Mouse (Mus musculus): ENCODE data around the gene Tmem260.

Tmem260 gene

GRCm38 (mm10) chr14:48481591-48481990 is 35.7 kb downstream of the Tmem260 start:
- DNase-seq (ENCODE audit: low spot score) = no peak

DNA sequence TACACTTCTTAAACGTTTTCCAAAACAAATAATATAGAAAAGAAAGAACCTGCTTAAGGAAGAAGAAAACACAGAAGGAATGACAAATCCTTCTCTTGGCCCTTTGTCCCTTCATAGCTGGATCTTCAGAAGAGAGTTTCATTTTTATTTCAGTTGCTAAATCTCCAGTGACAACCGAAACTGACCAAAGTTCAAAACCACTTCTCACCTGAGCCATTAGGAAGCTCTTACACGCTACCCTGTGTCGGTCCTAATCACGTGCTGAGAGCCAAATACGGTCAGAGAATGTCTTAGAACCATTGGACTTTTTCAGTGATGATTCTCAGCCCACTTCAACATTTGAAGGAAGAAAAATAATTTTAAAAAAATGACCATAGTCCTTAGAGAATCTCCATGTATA is 36.8 kb downstream of the Tmem260 start:
- DNase-seq (ENCODE audit: low spot score) = no peak

- DNase-seq (ENCODE audit: low spot score) = peak; percentile 17
Measured at GRCm38 (mm10) chr14:48493896-48494295, 48.0 kb downstream of the Tmem260 start.

DNA sequence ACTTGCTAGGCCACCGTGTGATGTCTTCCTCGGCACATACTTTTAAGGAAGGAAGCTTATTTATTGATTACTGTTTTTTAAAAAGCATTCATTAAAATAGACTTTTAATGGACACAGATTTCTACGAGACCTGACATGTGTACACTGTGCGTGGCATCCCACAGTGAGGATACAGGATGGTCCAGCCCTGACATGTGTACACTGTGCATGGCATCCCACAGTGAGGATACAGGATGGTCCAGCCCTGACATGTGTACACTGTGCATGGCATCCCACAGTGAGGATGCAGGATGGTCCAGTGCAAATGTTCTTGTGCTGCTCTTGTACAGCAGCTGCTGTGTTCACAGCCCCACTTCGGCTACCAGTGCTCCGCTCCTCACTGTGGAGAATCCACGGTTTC is 56.6 kb downstream of the Tmem260 start:
- no peak for DNase-seq (ENCODE audit: low spot score)

DNA sequence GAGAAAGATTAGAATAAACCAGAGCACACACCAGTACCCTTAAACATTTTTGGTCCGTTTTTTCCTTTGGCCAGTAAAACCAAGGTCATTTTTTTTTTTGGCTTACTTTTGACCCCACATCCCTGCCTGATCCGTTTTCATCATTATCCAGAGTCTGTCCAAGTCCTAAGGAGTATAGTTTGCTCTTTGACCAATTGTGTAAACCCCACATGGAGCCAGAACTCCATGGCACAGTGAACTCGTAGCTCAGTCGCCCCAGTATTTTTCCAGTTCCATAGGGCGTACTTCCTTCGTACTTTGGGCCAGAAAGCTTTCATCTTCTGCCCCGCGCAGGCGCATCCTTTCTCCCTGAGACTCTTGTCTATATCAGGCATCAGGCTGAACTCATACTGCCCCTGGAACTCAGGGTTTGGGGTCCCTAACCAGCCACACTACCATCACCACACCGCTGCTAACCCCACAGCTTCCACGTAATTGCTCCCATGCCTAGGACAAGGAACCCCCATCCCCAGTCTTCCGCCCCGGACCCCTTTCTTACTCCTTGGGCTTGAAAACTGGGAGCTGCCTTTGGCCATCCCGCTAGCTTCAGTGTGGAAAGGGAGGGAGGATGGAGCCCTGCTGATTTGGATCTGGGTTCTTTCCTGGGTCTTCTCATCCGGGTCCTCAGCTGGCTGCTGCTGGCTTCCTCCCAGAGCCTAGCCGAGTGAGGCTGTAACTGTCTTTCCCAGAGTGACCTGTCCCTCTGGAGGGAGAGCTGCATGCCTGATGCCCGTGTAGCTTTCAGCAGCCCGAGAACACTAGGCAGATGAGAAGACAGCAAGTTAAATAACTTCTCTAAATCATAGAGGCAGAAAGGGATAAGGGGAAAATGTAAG is 58.0 kb downstream of the Tmem260 start:
- no peak for DNase-seq (ENCODE audit: low spot score)

DNA sequence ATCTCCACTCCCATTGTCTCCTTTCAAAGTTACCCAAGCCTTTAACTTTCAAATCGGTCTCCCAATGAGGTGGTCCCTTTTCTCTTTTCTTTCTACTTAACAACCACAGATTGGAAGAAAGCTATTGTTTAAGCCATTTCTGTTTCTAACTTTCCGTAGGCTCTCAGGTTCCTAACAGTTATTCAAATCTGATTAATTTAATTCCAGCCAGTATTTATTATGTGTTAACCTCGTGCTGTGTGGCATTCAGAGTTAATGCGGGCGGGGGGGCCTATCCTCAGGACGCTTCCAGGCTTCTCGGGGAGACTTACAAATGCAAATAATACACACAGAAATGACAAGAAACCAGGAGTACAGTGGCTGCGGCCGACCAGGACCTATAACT is 58.6 kb downstream of the Tmem260 start:
- no peak for DNase-seq (ENCODE audit: low spot score)

DNA sequence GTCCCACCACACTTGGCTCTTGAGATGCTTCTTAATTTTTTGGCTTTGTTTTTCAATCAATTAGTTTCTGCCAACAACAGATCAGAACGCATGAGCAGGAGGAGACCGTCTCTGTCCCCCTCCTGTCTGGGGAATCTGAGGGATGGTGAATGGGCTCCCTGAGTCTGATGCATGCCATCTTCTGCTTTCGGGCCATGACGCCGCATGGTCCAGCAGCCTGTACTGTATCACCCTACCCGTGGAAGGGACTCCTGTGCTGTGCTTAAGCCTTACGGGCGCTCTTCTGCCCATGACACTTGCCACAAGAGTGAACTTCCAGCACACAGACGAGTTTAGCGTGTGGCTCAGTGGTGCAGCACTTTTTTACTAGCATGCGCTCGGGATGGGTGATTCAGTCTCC is 59.7 kb downstream of the Tmem260 start:
- no peak for DNase-seq (ENCODE audit: low spot score)

DNA sequence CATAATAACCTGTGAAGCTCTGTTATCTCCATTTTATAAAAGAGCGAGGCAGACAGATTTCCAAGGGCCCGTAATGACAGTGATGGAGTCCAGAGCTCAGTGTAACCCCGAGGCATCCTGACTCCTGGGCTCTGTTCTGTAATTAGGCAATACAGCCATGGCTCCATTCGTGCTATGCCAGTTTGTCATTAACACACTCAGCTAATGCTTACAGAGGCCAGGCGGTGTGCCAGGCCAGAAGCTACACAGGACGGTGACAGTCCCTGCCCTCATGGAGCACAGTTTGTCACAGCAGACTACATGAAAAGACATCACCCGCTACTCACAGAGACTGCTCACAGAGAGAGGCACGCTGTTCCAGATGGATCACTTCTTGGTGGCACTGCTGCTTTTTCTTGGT is 61.5 kb downstream of the Tmem260 start:
- DNase-seq (ENCODE audit: low spot score) = no peak

- DNase-seq (ENCODE audit: low spot score) = no peak
Measured at GRCm38 (mm10) chr14:48509131-48509530, 63.2 kb downstream of the Tmem260 start.

GRCm38 (mm10) chr14:48513098-48513823 is 67.3 kb downstream of the Tmem260 start:
- no peak for DNase-seq (ENCODE audit: low spot score)

DNA sequence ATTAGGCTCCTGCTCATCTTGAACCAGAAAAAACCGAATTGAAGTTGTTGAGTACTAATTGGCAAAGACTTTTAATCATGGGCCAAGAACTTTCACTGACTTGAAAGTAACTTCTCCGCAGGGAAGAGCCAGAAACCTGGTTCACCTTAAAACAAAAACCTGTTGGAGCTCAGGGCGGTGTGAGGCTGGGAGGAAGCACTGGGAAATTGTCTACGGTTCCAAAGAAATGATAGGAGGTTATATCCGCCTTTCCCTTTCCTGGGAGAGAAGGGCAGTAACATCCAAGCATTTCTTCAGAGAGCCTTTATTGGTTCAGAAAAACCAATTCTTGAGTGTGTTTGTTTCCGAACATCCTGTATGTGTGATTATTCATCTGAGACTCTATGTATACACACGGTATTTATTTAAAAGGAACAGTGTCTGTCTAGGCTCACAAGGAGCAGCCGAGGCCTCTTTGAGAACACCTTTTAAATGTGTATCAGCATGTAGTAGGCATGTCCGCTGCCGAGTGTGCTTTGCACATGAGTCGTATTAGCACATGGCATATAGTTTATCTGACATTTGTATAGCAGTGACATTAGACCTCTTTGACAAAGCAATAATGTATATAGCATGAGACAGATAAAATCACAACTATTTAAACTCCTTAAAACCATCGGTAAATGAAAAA is 68.0 kb downstream of the Tmem260 start:
- no peak for DNase-seq (ENCODE audit: low spot score)

GRCm38 (mm10) chr14:48514620-48515019 is 68.7 kb downstream of the Tmem260 start:
- DNase-seq (ENCODE audit: low spot score) = no peak

DNA sequence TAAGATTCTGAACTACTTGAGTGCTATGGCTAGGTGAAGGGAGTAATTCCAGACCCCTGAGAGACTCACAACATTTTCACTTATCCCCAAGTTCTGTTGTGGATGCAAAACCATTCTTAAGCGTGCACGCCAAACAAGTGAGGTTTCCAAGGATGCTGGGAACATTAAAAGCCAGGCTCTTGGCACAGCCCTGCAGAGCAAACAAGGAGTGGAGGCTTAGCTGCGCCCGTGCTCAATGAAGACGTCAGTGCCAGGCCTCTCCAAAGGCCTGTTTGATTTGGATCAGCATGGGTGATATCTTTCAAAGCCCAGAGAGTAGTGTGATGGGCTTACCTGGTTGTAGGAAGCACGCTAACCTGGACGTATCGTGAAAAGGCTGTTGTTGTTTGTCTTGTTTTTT is 69.6 kb downstream of the Tmem260 start:
- no peak for DNase-seq (ENCODE audit: low spot score)

- DNase-seq (ENCODE audit: low spot score) = no peak
Measured at GRCm38 (mm10) chr14:48523361-48523760, 77.4 kb downstream of the Tmem260 start.

GRCm38 (mm10) chr14:48524135-48524534 is 78.2 kb downstream of the Tmem260 start:
- DNase-seq (ENCODE audit: low spot score) = no peak

DNA sequence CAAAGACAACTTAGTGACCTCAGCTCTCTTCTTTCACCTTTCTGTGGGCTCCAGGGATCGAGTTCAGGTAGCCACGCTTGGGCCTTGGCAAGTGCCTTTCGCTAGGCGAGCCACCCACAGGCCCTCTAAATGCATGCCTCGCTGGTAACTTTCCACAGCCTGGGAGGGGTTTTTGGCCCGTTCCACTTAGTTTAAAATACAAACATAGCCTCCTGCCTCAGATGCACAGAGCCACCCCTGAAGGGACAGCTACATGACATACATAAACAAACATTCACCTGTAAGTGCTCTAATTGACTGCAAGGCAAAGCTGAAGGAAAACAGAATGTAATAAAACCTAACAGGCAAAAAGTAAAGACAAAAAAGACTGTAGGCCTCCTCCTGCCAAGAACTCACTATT is 79.1 kb downstream of the Tmem260 start:
- DNase-seq (ENCODE audit: low spot score) = no peak

- no peak for DNase-seq (ENCODE audit: low spot score)
Measured at GRCm38 (mm10) chr14:48530629-48531028, 84.7 kb downstream of the Tmem260 start.

DNA sequence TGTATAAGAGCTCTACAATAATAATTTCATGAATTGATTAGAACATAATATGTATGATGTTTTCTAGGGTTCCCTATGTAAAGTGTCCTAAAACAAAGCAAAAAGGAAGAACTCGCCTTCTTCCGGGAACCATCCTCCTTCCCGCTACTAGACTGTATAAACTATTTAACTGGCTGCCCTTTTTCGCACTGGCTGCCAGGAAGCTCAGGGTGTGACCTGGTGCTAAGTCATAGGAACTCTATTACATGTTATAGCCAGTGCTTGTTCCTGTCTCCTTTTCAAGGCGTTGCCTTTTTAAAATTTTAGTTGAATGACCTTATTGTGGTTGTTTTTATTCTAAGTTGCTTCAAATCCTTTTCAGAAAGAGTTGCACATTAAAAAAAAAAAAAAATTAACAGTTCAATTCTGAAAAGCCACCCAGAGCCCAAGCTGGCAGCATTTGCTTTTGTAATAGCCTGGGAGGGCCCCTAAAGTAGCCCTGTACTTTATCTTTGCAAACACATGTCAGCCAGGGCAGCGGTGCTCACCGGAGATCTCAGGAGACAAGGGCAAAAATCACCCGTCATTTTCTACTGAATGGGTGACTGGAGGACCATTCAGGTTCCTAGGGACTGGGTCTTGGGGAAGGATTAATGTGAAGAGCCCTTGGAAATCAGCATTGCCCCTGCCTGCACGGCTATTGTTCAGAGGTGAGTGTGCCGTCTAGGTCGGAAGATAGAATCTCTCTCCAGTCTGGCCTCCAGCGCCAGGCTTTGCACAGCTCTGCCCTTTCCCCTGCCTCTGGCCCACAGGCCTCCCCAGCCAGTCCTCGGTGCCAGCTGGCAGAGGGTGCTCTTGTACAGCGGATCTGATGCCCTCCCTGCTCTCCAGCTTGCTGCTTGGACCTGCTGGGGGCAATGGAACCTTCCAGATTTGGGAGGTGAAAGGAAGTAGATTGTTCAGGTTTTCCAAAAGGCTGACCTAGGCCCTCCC is 92.2 kb downstream of the Tmem260 start:
- DNase-seq (ENCODE audit: low spot score) = no peak

DNA sequence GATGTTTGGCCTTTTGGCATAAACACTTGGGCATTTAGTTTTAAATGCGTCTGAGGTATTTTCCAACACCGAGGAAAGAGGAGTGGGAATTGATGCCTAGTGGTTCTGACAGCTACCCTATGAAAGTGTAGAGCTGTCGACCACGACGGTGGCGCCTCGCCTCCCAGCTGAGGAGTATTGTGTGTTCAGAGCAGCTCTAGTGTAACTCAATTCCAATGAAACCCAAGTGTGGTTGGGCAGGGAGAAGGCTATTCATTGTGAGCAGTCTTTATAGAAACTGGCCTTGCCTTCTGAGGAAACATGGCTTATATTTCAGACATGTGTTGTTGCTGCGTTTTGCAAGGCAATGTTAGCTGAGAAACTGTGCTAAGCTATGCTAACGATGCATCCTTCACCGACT is 99.2 kb downstream of the Tmem260 start:
- DNase-seq (ENCODE audit: low spot score) = no peak

DNA sequence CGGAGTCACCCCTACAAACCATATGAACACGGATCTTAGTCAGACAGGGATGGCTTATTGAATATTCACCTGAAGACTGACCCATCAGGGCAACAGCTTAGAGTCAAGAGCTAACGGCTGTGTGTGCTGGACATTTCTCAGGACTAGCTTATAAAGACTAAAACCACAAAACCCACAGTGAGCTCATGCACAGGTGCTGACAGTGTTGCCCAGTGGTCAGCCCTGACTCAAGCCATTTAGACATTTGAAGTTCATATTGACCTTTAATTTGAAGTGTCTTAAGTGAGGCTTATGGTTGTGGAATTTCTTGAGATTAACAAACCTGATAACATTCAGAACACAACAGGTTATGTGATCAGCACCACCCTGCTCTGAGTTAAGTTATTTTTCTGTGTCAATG is 100.1 kb downstream of the Tmem260 start:
- DNase-seq (ENCODE audit: low spot score) = no peak

- no peak for DNase-seq (ENCODE audit: low spot score)
Measured at GRCm38 (mm10) chr14:48549703-48550102, 103.8 kb downstream of the Tmem260 start.

GRCm38 (mm10) chr14:48553216-48553615 is 107.3 kb downstream of the Tmem260 start:
- DNase-seq (ENCODE audit: low spot score) = peak; percentile 58
